Mouse (Mus musculus): ENCODE results near the gene Tnfrsf26. TPM values are rescaled to one million over a fixed set of nuclear protein-coding genes. Genes with fewer than 3 reads are reported as not detected.

Tnfrsf26 gene
- total RNA-seq, 2 experiments from 2014 or later: 0.11 to 0.15 TPM

DNA sequence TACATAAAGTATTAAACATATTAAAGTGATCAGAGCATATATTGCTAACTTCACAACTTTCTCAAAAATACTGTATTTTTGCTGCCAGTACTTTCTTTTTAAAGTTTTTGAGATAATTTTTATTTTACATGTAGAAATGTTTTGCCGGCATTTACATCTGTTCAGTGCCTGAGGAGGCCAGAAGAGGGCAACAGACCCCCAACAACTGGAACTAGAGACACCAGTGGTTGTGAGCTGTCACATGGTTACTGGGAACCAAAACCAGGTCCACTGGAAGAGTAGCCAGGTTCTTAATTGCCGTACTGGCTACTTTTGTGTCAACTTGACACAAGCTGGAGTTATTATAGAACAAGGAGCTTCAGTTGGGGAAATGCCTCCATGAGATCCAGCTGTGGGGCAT lies 26.8 kb downstream of the Tnfrsf26 start:
- intact Hi-C loops (cut with DNase I): no loop called here
- DNase-seq (ENCODE audit: low spot score in 2 of 2): no peak

DNA sequence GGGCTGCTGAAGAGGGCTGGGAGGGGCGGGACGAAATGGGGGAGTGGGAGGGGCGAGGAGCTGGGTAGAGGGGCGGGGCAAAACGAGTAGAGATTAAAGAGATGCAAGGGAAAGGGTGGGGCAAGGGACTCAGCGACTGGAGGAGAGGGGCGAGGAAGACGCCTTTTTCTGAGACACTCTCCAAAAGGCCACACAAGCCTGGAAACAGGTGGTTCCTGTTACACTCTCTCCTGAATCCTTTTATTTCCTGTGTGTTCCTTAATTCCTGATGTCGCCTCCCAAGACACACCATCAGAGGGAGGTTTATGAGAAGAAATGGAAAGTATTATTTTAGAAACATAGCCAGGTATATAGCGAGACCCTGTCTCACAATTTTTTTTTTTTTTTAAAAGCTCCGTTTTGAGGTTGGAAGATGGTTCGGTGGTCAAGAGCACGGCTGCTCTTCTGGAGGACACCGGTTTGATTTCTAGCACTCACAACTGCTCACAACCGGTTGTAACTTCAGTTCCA lies 28.2 kb downstream of the Tnfrsf26 start:
- peak in 1 of 2 experiments; percentile 18 for DNase-seq (ENCODE audit: low spot score in 2 of 2)
- intact Hi-C loops (cut with DNase I): no loop called here

DNA sequence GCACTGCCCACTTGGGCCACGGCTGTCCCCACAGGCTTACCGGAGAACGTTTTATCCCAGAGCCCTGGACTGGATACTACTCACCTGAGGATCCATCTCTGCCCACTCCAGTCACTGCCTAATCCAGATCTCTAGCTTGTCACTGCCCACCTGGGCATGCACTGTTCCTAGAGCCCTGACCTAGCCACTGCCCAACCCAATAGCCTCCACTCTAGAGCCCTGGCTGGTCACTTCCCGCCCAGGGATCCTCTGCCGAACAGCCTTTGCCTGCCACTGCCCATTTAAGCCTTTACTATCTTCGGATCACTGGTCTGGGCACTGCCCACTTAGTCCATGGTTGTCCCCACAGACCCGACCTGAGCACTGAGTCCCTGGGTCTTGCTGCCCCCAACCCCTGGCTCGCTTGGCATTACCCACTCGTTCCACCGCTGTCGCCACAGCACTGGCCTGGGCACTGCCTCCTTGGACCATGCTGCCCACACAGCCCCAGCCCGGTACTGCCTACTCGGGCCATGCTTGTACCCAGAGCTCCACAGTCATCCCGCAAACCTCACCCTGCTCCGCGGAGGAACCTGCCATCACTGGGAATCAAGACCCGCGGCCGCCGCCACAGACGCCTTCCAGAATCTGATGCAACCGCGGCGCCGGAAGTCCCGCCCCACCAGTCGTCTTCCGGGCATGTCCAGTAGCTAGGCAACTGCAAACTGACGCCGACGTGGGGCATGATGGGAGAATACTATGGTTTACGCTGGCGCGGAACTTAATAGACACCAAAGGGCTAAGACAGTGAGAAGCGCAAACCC lies 28.9 kb downstream of the Tnfrsf26 start, which contains the start of gene Cars:
Gene Cars (minus strand): TSS at position 663 of the 803 bp plus-strand sequence.
- intact Hi-C loops (cut with DNase I): no loop called here

DNA sequence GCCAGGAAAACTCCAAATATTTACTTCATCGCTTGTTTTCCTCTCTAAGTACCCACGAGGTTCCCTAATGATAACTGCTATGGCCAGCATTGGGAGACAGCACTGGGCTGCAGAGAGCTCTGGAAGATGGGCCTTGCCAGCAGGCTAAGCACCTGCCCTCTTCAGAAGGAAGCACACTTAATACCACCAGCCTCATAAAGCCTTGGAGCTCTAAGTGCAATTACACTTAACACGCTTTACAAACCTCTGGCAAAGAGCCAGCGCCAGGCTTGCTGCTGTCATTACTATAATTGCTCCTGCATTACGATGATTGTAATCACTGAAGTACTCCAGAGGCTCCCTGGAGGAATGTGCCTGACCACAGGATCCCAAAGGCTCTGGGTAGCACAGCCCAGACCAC lies 33.7 kb downstream of the Tnfrsf26 start:
- intact Hi-C loops (cut with DNase I): no loop called here
- DNase-seq (ENCODE audit: low spot score in 2 of 2): no peak

More for the DNA sequence above, 28.9 kb downstream of the Tnfrsf26 start, which contains the start of gene Cars:
- DNase-seq (ENCODE audit: low spot score in 2 of 2): peak; percentile 94

DNA sequence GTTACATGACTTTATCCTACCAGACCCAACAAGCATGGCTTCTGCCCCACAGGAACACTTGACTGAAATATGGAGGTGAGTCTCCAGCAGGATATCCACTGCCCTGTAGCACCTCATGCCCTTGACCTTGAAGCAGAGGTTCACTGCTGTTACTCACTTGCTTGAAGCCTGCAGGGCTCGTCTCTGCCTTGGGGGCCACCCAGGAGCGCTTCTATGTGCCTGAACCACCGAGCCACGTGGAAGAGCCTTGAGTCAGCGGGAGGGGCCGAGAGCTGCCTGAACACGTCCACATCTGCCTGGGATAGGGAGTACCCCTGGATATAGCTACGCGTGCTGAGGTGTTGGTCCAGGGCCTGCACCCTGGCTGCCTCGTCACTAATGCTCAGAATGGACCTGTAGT lies 36.3 kb downstream of the Tnfrsf26 start:
- intact Hi-C loops (cut with DNase I): no loop called here

DNA sequence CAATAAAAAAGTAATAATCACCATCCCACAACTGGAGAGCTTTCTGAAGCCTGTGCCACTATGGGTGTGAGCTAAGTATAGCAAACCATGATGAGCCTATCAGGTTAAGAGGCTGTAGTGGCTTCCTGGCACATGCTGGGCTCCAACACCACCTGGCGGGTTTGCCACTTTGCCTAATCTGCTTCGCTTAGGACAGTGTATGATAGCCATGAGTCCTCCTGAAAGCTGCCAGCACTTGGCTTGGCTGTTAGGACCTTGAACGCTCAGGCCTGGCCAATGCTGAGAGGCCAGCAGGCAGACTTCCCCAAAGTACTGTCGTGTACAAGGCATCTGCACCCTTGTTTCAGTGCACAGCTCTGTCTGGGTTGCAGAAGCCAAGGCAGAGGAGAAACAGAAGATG lies 40.5 kb downstream of the Tnfrsf26 start:
- intact Hi-C loops (cut with DNase I): no loop called here
- no peak for DNase-seq (ENCODE audit: low spot score in 2 of 2)

More for the DNA sequence above, 36.3 kb downstream of the Tnfrsf26 start:
- DNase-seq (ENCODE audit: low spot score in 2 of 2): no peak

DNA sequence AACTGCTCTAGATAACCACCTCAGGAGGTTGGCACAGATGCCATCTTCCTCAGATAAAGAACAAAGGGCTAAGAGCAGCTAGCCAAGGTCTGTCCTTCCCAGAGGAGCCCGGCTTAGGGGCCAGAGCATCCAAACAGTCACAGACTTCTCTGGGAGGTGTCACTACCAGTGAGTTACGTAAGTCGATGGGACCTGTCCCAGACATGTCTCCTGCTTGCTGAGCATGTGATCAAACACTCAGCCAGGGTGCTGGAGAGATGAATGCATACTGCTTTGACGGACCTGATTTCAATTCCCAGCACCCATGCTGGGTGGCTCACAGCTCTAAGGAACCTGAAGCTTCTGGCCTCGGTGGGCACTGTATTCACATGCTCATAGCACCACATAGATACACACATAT lies 40.9 kb downstream of the Tnfrsf26 start:
- DNase-seq (ENCODE audit: low spot score in 2 of 2): no peak
- intact Hi-C loops (cut with DNase I): no loop called here

DNA sequence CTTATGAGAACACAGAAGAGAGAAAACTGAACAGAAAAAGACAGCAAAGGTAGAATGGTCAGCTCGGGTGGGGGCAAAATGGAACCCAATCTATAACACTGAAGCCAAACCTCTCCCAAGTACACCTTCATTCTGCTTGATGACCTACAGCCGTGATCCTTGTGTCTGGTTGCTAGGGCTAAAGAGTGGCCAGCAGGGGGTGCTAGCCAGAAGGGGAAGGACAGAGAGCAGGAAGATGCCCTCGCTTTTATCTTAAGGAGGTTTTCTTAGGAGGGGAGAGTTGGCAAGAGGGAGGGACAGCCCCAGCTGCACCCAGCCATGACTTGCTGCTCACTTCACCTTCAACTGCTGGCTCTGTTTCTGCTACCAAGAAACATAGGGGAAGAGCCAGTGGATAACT lies 44.6 kb downstream of the Tnfrsf26 start:
- intact Hi-C loops (cut with DNase I): loop anchor here (5.0 kb wide), 1 partner anchor 113 kb away; no protein-coding TSS in a partner anchor
- DNase-seq (ENCODE audit: low spot score in 2 of 2): peak in 1 of 2 experiments; percentile 52

DNA sequence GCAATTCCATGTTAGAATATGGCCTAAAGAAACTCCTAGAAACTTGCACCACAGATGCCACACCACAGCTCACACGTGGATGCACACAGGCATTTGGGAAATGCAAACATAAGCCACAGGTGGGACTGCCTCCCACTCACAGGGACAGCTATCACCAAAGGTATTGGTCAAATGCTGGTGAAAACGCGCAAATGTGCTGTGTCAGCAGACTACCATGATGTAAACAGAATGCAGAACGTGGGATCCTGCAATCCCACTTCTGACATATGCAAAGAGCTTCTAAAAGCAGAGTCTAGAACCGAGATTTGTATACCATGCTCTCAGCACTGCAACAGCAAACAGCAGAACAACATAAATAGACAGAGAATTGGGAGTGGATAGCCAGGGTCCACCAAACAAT lies 45.5 kb downstream of the Tnfrsf26 start:
- intact Hi-C loops (cut with DNase I): loop anchor here (5.0 kb wide), 1 partner anchor 114 kb away; no protein-coding TSS in a partner anchor
- no peak for DNase-seq (ENCODE audit: low spot score in 2 of 2)

DNA sequence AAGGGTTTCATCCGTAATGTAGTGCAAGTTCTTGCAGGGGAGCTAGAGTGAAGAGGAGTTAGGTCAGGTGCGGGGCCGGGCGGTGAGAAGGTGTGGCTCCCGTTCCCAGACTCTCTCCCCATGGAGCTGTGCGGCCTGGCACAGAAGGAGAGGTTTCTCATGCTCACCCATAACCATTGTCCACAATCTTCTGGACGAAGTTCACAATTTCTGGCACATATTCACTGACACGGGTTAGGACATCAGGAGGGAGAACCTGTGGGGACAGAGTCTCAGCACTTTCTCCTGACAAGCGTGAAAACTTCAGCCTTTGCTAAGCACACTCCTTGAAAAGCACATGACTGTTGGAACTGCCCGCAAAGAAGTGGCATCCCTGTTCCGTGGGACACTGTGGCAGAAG lies 52.8 kb downstream of the Tnfrsf26 start:
- DNase-seq (ENCODE audit: low spot score in 2 of 2): no peak
- intact Hi-C loops (cut with DNase I): loop anchor here (5.0 kb wide), 1 partner anchor 187 kb away; no protein-coding TSS in a partner anchor

DNA sequence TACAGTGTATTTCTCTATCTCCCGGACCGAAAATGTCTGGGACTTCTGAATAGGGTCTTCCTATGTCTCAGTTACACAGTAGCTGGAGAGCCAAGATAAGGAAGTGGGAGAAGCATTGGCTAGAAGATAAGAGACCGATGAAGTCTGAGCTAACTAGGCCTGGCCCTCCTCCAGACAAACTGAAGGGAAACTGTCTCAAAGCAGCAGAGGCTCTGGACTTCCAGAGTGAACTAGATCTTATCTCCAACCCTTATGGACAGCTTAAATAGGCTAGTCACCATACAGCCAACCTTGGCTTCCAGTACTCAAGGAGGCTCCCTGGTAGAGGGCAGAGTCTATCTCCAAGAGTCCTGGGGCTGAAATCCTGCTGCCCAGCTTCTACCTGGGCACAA lies 62.9 kb downstream of the Tnfrsf26 start:
- DNase-seq (ENCODE audit: low spot score in 2 of 2): no peak
- intact Hi-C loops (cut with DNase I): no loop called here

DNA sequence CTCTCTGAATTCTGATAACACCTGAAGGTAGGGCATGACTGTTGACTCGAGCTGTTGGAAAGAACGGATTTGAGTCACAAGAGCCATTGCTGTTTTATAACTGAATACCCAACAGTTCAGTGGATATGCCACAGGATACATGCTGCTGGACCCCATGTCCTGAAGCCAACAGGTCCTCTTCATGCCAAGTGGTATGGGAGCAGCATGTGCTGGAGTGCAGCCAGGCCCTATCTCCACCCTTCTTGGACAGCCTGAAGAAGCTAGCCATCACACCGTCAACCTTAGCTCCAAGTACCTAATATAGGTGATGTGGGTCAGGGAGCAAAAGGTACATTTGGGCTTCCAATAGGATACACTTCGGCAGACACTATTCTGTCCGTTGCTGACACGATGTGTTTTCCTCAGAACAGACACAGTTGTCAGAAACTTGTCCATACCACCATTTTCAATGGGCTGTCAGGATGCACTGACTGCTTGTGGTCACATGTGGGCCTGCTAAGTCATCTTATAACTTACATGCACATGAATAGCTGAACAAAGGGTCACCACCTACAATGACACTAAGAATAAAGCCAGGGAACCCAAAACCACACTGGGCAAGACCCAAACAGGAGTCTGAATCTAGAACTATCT lies 63.4 kb downstream of the Tnfrsf26 start:
- no peak for DNase-seq (ENCODE audit: low spot score in 2 of 2)
- intact Hi-C loops (cut with DNase I): no loop called here

DNA sequence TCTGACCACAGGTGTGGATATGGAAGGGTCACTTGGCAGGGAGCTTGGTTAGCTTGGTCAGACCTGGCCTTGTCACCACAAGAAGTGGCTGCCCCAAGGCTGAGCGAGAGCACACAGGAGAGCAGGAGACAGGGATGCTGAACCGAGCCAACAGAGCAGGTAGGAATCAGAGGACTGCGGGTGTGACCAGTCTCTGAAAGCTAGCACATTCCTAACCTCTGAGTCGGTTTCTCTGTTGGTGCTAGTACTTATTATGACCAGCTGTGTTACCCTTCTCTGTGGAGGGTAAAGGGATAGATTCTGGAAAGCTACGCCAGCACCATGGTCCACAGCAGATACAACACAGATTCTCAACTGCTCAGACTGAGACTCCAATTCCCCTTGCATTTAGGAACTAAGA lies 64.7 kb downstream of the Tnfrsf26 start:
- DNase-seq (ENCODE audit: low spot score in 2 of 2): no peak
- intact Hi-C loops (cut with DNase I): no loop called here

Small RNA genes within 50 kb of the gene (microRNA-seq; reads per million reads assigned to microRNA genes)
- gene Mir7064: 1.0 to 2.9 reads per million in 2 experiments

Other genes starting within 250 kb of the Tnfrsf26 start
- 10 to 100 TPM; 14.1 to 14.2 TPM for gene Cdkn1c, start 167.7 kb downstream of the Tnfrsf26 start, total RNA-seq (2021)
- under 1 TPM; 0.42 to 0.62 TPM for gene Slc22a18, start 155.0 kb downstream of the Tnfrsf26 start, total RNA-seq (2021)
- gene Phlda2, start 125.6 kb downstream of the Tnfrsf26 start, total RNA-seq (2021): not detected
- 100 to 1,000 TPM; 131 to 132 TPM for gene Nap1l4, start 79.6 kb downstream of the Tnfrsf26 start, total RNA-seq (2021)
- gene Cars, start 28.6 kb downstream of the Tnfrsf26 start, total RNA-seq (2021): 10 to 100 TPM; 54.3 to 56.5 TPM
- 1 to 10 TPM; 2.7 to 2.8 TPM for gene Tnfrsf22, start 20.9 kb upstream of the Tnfrsf26 start, total RNA-seq (2021)
- gene Tnfrsf23, start 57.1 kb upstream of the Tnfrsf26 start, total RNA-seq (2021): 1 to 10 TPM in 1 of 2 experiments, under 1 TPM in 1; 0.92 to 1.0 TPM
- gene Osbpl5, start 128.3 kb upstream of the Tnfrsf26 start, total RNA-seq (2021): 10 to 100 TPM; 33.7 to 35.6 TPM
- gene Mrgprg, start 138.3 kb upstream of the Tnfrsf26 start, total RNA-seq (2021): not detected
- 1 to 10 TPM; 7.4 to 8.7 TPM for gene Mrgpre, start 155.8 kb upstream of the Tnfrsf26 start, total RNA-seq (2021)
- 1 to 10 TPM; 5.4 to 5.6 TPM for gene Nadsyn1, start 194.1 kb upstream of the Tnfrsf26 start, total RNA-seq (2021)
- gene Dhcr7, start 194.4 kb upstream of the Tnfrsf26 start, total RNA-seq (2021): 10 to 100 TPM; 56.2 to 59.3 TPM
- not detected for gene Gm498, start 238.1 kb upstream of the Tnfrsf26 start, total RNA-seq (2021)